Mouse (Mus musculus): ENCODE results near the gene Tmbim6.

Gene Tmbim6

DNA sequence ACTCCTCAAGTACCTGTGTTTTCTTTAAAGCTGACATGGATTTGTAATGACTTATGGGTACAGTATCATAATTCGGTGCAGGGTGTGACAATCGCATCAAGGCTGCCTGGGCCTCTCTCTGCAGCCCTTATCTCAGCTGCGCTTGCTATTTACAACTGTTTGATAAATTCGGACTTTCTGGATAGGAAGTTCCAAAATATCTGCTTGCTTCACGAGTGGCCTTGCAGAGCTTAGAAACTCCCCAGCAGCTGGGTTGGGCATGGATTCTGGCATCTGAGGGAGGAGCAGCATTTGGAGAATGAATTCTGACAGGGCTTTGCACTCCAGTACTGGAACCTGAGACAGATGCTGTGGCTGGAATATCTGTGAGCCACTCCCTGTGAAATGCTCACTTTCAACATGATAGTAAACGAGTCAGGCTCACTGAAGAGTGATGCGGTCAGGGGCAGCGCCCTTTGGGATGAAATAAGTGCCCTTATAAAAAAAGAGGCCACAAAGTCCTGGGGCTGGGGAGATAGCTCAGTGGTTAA lies 57.1 kb downstream of the Tmbim6 start:
- DNase-seq (ENCODE audit: low read depth, low spot score) = no peak

DNA sequence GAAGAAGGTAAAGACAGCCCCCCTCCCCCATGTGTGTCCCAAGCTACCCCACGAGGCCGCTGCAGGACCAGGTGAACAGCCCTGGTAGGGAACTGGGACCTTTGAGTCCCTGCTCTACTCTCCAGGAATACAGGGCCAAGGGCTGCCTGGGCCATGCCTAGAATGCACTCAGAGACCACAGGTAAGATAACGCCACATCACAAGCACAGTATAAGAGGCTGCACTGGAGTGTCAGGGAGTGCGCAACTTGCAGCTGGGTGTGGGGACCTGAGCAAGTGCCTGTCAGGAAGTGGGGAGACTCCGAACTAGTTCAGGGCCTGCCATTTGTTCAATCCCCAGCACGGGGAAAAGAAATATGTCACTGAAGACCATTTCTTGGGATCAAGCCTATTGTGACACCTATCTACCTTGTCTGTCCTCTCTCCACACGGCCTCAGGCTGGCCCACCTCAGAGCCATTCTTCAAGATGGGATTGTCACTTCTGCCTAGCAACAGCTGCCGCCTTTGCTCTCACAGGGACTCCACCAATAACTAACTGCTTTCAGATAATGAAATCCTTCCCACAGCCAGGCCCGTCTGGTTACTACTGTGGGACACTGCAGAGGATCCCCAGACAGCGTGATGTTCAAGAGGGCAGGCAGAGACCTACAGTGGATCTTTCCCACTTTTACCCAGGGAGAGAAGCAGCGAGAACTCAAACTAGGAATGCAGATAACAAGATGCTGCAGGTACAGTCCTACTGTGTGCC lies 60.6 kb downstream of the Tmbim6 start:
- no peak for DNase-seq (ENCODE audit: low read depth, low spot score)

GRCm38 (mm10) chr15:99454585-99455279 lies 62.0 kb downstream of the Tmbim6 start:
- DNase-seq (ENCODE audit: low read depth, low spot score) = no peak

GRCm38 (mm10) chr15:99455415-99455814 lies 62.7 kb downstream of the Tmbim6 start:
- no peak for DNase-seq (ENCODE audit: low read depth, low spot score)

- no peak for DNase-seq (ENCODE audit: low read depth, low spot score)
Observed at GRCm38 (mm10) chr15:99456338-99456962, 63.8 kb downstream of the Tmbim6 start.

DNA sequence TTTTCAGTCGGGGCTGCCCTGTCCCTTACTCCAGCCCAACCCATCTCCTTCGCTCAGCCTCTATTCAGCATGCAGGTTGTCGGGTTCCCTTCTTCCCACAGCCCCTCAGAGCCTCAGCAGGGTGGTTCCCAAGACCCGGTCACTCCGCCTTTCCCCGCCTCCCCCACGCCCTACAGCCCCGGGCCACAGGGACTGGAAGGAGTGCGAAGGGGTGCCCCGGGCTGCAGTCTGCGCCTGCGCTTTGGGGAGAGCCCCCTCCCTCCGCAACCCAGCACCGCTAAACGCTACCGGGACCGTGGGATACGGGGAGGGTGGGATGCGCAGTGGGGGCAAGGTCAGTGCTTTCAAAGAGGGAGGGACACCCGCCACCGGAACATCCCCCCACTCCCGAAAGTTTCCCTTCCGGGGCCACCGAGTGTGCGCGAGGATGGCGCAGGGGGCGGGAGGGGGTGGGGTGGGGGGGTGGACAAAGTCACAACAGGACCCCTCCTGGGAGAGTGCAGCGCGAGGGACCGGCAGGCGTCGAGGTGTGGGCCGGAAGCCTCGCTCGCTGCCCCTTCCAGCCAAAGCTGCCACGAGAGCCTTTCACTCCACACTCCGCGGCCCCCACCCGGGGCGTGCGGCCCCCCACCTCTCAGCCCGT lies 64.4 kb downstream of the Tmbim6 start:
- peak; percentile 64 for DNase-seq (ENCODE audit: low read depth, low spot score)

- peak; percentile 96 for DNase-seq (ENCODE audit: low read depth, low spot score)
Observed at GRCm38 (mm10) chr15:99457606-99458401, 65.1 kb downstream of the Tmbim6 start, which contains the start of gene Nckap5l. TSS of gene Nckap5l (minus strand) at chr15:99457748.
